Mouse (Mus musculus): ENCODE measurements at regions not wholly inside any gene's neighbourhood (a gene's known extent, or its start where the extent isn't known, plus 50 kb on each side); places are given as distances from the start of the nearest gene placed in this dataset.
A peak's percentile ranks its signal among the peaks of the same experiment; 100 is the strongest.

- H3K9me3 ChIP-seq (ENCODE audit: control insufficient read depth, low read length) = no peaks in the 10 kb centered on the region
- 77% methylated on average over 8 of the region's 8 CpGs for WGBS
- H3K4me3 ChIP-seq (ENCODE audit: control insufficient read depth in 1 of 2, insufficient read depth in 1 of 2, low read depth in 1 of 2, low read length in 2 of 2) = no peak overlapping the region
- H3K27me3 ChIP-seq (ENCODE audit: control insufficient read depth, insufficient read depth, low read length) = no peaks in the 10 kb centered on the region
- H3K4me2 ChIP-seq (ENCODE audit: low read length) = no peak overlapping the region
- H3K4me1 ChIP-seq (ENCODE audit: control insufficient read depth in 2 of 2, insufficient read depth in 2 of 2, low read length in 2 of 2) = no peaks in the 10 kb centered on the region
- no peak for ATAC-seq (ENCODE audit: insufficient number of reproducible peaks, insufficient read depth, low FRiP score, low read depth)
- H3K36me3 ChIP-seq (ENCODE audit: control insufficient read depth, insufficient read depth, low read length) = no peaks in the 10 kb centered on the region
- H3K27ac ChIP-seq (replicated peaks in 1 of 2; ENCODE audit: control insufficient read depth in 1 of 2, insufficient read depth in 1 of 2, low read depth in 2 of 2, low read length in 2 of 2) = no peak overlapping the region
- H3K9ac ChIP-seq (ENCODE audit: low read length) = no peak overlapping the region
Observed at GRCm38 (mm10) chr4:27949970-27950717, 862.8 kb upstream of the Epha7 start.

GRCm38 (mm10) chr4:27965046-27965681 is 847.8 kb upstream of the Epha7 start:
- peak overlapping the region; percentile 43 for H3K4me2 ChIP-seq (ENCODE audit: low read length)
- WGBS = 29% methylated on average over 7 of the region's 7 CpGs
- H3K27me3 ChIP-seq (ENCODE audit: control insufficient read depth, insufficient read depth, low read length) = no peaks in the 10 kb centered on the region
- no peaks in the 10 kb centered on the region for H3K4me1 ChIP-seq (ENCODE audit: control insufficient read depth in 2 of 2, insufficient read depth in 2 of 2, low read length in 2 of 2)
- no peak overlapping the region for H3K27ac ChIP-seq (replicated peaks in 1 of 2; ENCODE audit: control insufficient read depth in 1 of 2, insufficient read depth in 1 of 2, low read depth in 2 of 2, low read length in 2 of 2)
- H3K4me3 ChIP-seq (ENCODE audit: control insufficient read depth in 1 of 2, insufficient read depth in 1 of 2, low read depth in 1 of 2, low read length in 2 of 2) = no peak overlapping the region
- H3K9ac ChIP-seq (ENCODE audit: low read length) = no peak overlapping the region
- no peaks in the 10 kb centered on the region for H3K9me3 ChIP-seq (ENCODE audit: control insufficient read depth, low read length)
- no peaks in the 10 kb centered on the region for H3K36me3 ChIP-seq (ENCODE audit: control insufficient read depth, insufficient read depth, low read length)
- ATAC-seq (ENCODE audit: insufficient number of reproducible peaks, insufficient read depth, low FRiP score, low read depth) = no peak

GRCm38 (mm10) chr4:27970569-27970968 is 842.4 kb upstream of the Epha7 start:
- ATAC-seq (ENCODE audit: insufficient number of reproducible peaks, insufficient read depth, low FRiP score, low read depth) = no peak
- Histone ChIP-seq H3K4me1 (ENCODE audit: control insufficient read depth in 2 of 2, insufficient read depth in 2 of 2, low read length in 2 of 2) (no peaks in the 10 kb centered on the region), H3K4me3 (ENCODE audit: control insufficient read depth in 1 of 2, insufficient read depth in 1 of 2, low read depth in 1 of 2, low read length in 2 of 2) (no peak overlapping the region), H3K27ac (replicated peaks in 1 of 2; ENCODE audit: control insufficient read depth in 1 of 2, insufficient read depth in 1 of 2, low read depth in 2 of 2, low read length in 2 of 2) (no peak overlapping the region), H3K4me2 (ENCODE audit: low read length) (no peak overlapping the region), H3K9ac (ENCODE audit: low read length) (no peak overlapping the region), H3K36me3 (ENCODE audit: control insufficient read depth, insufficient read depth, low read length) (no peaks in the 10 kb centered on the region), H3K27me3 (ENCODE audit: control insufficient read depth, insufficient read depth, low read length) (no peaks in the 10 kb centered on the region), H3K9me3 (ENCODE audit: control insufficient read depth, low read length) (no peaks in the 10 kb centered on the region)
- 54% methylated on average over 5 of the region's 5 CpGs for whole genome bisulfite sequencing

- no peak overlapping the region for H3K27ac ChIP-seq (replicated peaks in 1 of 2; ENCODE audit: control insufficient read depth in 1 of 2, insufficient read depth in 1 of 2, low read depth in 2 of 2, low read length in 2 of 2)
- H3K4me2 ChIP-seq (ENCODE audit: low read length) = no peak overlapping the region
- no peaks in the 10 kb centered on the region for H3K36me3 ChIP-seq (ENCODE audit: control insufficient read depth, insufficient read depth, low read length)
- no peaks in the 10 kb centered on the region for H3K4me1 ChIP-seq (ENCODE audit: control insufficient read depth in 2 of 2, insufficient read depth in 2 of 2, low read length in 2 of 2)
- H3K9me3 ChIP-seq (ENCODE audit: control insufficient read depth, low read length) = no peaks in the 10 kb centered on the region
- H3K27me3 ChIP-seq (ENCODE audit: control insufficient read depth, insufficient read depth, low read length) = no peaks in the 10 kb centered on the region
- no peak overlapping the region for H3K4me3 ChIP-seq (ENCODE audit: control insufficient read depth in 1 of 2, insufficient read depth in 1 of 2, low read depth in 1 of 2, low read length in 2 of 2)
- H3K9ac ChIP-seq (ENCODE audit: low read length) = no peak overlapping the region
- no peak for ATAC-seq (ENCODE audit: insufficient number of reproducible peaks, insufficient read depth, low FRiP score, low read depth)
- WGBS = 75% methylated on average over 4 of the region's 4 CpGs
Observed at GRCm38 (mm10) chr4:27979210-27979771, 833.6 kb upstream of the Epha7 start.

- H3K4me3 ChIP-seq (ENCODE audit: control insufficient read depth in 1 of 2, insufficient read depth in 1 of 2, low read depth in 1 of 2, low read length in 2 of 2) = no peak overlapping the region
- H3K36me3 ChIP-seq (ENCODE audit: control insufficient read depth, insufficient read depth, low read length) = no peaks in the 10 kb centered on the region
- H3K9ac ChIP-seq (ENCODE audit: low read length) = no peak overlapping the region
- H3K27me3 ChIP-seq (ENCODE audit: control insufficient read depth, insufficient read depth, low read length) = no peaks in the 10 kb centered on the region
- no peaks in the 10 kb centered on the region for H3K9me3 ChIP-seq (ENCODE audit: control insufficient read depth, low read length)
- no peaks in the 10 kb centered on the region for H3K4me1 ChIP-seq (ENCODE audit: control insufficient read depth in 2 of 2, insufficient read depth in 2 of 2, low read length in 2 of 2)
- WGBS = 82% methylated on average over 10 of the region's 10 CpGs
- H3K27ac ChIP-seq (replicated peaks in 1 of 2; ENCODE audit: control insufficient read depth in 1 of 2, insufficient read depth in 1 of 2, low read depth in 2 of 2, low read length in 2 of 2) = no peak overlapping the region
- ATAC-seq (ENCODE audit: insufficient number of reproducible peaks, insufficient read depth, low FRiP score, low read depth) = no peak
- no peak overlapping the region for H3K4me2 ChIP-seq (ENCODE audit: low read length)
Observed at GRCm38 (mm10) chr4:27979781-27980180, 833.1 kb upstream of the Epha7 start.

GRCm38 (mm10) chr4:27981309-27981708 is 831.6 kb upstream of the Epha7 start:
- H3K36me3 ChIP-seq (ENCODE audit: control insufficient read depth, insufficient read depth, low read length) = no peaks in the 10 kb centered on the region
- H3K4me3 ChIP-seq (ENCODE audit: control insufficient read depth in 1 of 2, insufficient read depth in 1 of 2, low read depth in 1 of 2, low read length in 2 of 2) = no peak overlapping the region
- no peaks in the 10 kb centered on the region for H3K4me1 ChIP-seq (ENCODE audit: control insufficient read depth in 2 of 2, insufficient read depth in 2 of 2, low read length in 2 of 2)
- H3K27ac ChIP-seq (replicated peaks in 1 of 2; ENCODE audit: control insufficient read depth in 1 of 2, insufficient read depth in 1 of 2, low read depth in 2 of 2, low read length in 2 of 2) = no peak overlapping the region
- ATAC-seq (ENCODE audit: insufficient number of reproducible peaks, insufficient read depth, low FRiP score, low read depth) = no peak
- 79% methylated on average over 3 of the region's 3 CpGs for WGBS
- no peaks in the 10 kb centered on the region for H3K27me3 ChIP-seq (ENCODE audit: control insufficient read depth, insufficient read depth, low read length)
- no peak overlapping the region for H3K9ac ChIP-seq (ENCODE audit: low read length)
- H3K4me2 ChIP-seq (ENCODE audit: low read length) = no peak overlapping the region
- H3K9me3 ChIP-seq (ENCODE audit: control insufficient read depth, low read length) = no peaks in the 10 kb centered on the region

- 45% methylated on average over 4 of the region's 4 CpGs for WGBS
- Histone ChIP-seq H3K4me3 (ENCODE audit: control insufficient read depth in 1 of 2, insufficient read depth in 1 of 2, low read depth in 1 of 2, low read length in 2 of 2) (no peak overlapping the region), H3K9ac (ENCODE audit: low read length) (no peak overlapping the region), H3K9me3 (ENCODE audit: control insufficient read depth, low read length) (no peaks in the 10 kb centered on the region), H3K27me3 (ENCODE audit: control insufficient read depth, insufficient read depth, low read length) (no peaks in the 10 kb centered on the region), H3K4me2 (ENCODE audit: low read length) (peak overlapping the region; percentile 39), H3K27ac (replicated peaks in 1 of 2; ENCODE audit: control insufficient read depth in 1 of 2, insufficient read depth in 1 of 2, low read depth in 2 of 2, low read length in 2 of 2) (no peak overlapping the region), H3K4me1 (ENCODE audit: control insufficient read depth in 2 of 2, insufficient read depth in 2 of 2, low read length in 2 of 2) (0 out of 4 replicates have a peak, but pooled peaks cover 0 to 4% of the 10 kb centered on the region in 2 experiments), H3K36me3 (ENCODE audit: control insufficient read depth, insufficient read depth, low read length) (no peaks in the 10 kb centered on the region)
- ATAC-seq (ENCODE audit: insufficient number of reproducible peaks, insufficient read depth, low FRiP score, low read depth) = no peak
Observed at GRCm38 (mm10) chr4:27987986-27988423, 824.9 kb upstream of the Epha7 start.
